Mouse (Mus musculus) inflammation-experienced regulatory T-cells, adult 6 months (primary cell): ENCODE measurements around the gene Rapgef1. TPM values are rescaled to one million over a fixed set of nuclear protein-coding genes. Genes with fewer than 3 reads are reported as not detected.
"Not testable (repeated sequence)": the region's sequence is repeated elsewhere in the genome, so short reads cannot be mapped to it uniquely, and the experiment has no call there.

Experiments
- ATAC-seq: one replicate; pipeline ENCODE4 v1.8.0; 2017
- polyA plus RNA-seq, 3 experiments: library from polyadenylated mRNA; unstranded; fragments of 100-300 nt; shearing (Covaris generic); gene quantifications; one replicate each; pipeline ENCODE4 v1.2.1; 2017

Gene Rapgef1
- polyA plus RNA-seq, 3 experiments from 2014 or later, result 26.4 to 37.9 (median 29.7) TPM

DNA sequence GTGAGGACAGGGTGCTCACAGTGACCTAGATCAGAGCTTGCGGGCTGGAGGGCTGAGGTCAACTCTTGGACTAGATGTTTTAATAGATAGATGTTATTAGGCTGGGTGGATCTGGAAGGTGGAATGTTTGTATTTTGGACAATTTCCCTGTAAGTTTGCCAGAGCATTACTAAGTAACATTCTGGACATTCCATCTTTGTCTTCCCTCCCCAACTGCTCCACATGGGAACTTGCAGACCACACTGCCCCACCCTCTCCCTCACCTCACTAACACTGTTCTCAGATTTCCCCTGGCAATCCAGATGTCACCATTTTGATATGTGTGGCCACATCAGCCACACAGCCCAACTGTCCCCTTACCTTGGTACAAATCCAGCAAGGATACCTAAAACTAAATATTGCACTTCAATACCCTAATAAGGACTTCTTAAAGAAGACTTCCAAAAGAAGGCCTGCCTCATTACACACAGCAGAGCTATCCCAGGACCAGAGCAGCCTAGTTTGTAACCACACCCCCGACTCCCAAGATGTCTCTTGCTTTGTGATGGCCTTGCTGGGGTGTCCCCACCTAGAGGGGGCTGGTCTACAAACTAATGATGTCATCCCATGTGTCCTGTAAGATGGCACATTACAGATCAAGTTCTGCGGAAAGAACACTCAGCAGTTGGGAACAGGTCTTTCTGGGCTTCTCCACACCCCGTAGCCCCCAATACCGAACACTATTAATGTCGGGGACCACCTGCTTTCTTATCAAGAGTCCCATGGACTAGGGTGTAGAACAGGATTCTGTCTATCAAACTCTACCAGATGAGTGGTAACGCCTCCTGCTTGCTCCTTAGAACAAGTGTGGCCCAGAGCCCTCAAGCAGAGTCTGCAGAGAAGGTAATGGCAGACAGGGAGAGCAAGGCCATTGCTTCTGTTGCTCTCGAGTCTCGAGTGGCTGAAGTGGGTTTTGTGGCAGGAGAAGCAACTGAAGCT, 83.9 kb downstream of the Rapgef1 start:
- ATAC-seq, result no peak

DNA sequence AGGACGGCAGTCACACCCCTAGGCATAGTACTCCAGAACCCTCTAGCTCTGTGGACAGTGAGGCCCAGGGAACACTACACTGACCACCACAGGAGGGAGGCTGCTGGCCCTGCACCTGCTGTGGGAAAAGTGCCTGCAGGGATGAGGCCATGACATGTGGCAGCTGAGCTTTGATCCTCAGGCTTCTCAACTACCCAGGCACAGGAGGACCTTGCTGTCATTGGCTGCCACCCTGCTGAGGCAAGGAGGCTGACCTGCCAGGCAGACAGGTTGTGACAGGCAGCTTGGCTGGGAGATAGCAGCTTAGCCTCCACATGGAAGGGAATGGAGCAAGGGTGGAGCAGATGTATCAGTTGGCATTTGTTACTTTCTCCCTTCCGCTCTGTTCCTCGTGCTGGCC, 86.0 kb downstream of the Rapgef1 start:
- no peak for ATAC-seq

DNA sequence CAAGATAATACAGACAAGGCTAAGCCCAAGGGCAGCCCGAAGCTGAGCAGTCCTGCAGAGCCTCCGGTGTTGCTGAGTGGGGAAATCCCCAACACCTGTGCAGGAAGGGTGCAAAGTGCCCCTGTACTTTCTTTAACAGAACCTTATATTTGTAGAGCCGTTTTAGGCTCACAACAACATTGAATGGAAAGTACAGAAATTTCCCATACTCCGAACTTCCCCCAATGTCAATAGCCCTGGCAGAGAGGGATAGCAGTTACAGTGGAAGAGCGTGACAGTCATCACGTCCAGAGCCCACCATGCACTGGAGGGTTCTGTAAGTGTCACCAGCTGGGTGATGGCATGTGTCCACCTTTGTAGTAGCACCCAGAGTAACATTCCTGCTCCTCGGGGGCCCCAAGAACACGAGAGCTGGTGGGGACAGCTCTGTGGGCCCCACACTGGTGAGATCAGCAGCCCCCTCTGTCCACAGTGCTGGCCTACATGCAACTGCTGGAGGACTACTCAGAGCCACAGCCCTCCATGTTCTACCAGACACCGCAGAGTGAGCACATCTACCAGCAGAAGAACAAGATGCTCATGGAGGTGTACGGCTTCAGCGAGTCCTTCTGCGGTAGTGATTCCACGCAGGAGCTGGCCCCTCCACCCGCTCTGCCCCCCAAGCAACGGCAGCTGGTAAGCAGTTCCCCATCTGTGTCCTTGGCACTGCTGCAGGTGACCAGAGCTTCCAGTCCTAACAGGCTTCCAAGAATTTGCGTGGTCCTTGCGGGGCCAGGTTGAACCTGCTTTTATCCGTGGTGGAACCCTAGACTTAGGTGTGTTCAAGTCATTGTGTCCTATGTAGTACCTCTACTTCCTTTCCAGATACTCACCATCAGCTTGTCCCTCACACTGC, 87.5 kb downstream of the Rapgef1 start:
- ATAC-seq, result peak; percentile 73

DNA sequence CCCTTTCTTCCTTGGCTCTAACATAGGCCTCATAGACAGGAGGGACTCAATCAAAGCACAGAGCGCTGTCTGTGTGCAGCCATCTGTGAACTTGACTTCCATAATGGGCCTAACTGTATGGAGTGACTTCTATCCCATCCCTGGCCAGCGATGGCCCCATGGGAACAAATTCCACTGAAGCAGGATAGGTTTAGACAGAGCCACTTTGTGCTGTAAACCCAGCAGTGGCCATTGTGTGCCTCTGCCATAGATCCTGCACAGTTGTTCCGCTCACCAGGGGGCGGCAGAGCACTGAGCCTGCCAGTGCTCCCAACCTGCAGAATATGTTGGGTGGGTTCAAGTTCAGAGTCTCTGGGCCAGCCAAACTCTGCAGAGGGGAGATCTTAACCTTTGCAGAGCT, 88.2 kb downstream of the Rapgef1 start:
- ATAC-seq, result no peak

DNA sequence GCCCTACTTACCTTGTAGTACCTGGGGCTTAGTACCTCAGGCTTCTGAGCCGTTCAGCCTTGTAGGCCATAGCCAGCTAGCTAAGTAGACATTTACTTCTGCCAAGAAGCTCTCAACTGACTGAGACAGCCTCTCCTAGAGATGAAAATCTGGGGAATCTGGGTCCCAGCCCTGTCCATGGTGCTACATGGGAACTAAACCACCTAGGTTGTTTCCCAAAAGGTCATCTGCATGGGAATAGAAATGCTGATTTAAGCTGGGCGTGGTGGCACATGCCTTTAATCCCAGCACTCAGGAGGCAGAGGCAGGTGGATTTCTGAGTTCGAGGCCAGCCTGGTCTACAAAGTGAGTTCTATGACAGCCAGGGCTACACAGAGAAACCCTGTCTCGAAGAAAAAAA, 88.7 kb downstream of the Rapgef1 start:
- not testable (repeated sequence) for ATAC-seq

DNA sequence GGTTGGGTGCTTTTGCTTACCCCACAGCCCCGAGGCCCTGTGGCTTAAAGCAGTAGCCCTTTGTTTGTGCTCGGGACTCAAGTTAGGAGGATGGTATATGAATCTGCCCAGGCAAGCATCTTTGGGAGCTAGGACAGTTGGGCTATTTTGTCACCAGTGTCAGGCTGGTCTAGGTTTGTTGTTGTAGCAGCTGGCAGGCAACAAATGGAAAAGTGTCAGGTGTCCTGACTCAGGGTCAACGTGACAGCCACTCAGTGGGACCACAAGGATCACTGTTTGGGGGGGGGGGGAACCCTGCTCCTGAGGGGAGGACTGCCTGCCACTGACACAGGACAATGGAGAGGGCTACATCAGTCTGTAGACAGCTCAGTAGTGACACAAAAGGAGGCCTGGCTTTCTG, 91.5 kb downstream of the Rapgef1 start:
- no peak for ATAC-seq

DNA sequence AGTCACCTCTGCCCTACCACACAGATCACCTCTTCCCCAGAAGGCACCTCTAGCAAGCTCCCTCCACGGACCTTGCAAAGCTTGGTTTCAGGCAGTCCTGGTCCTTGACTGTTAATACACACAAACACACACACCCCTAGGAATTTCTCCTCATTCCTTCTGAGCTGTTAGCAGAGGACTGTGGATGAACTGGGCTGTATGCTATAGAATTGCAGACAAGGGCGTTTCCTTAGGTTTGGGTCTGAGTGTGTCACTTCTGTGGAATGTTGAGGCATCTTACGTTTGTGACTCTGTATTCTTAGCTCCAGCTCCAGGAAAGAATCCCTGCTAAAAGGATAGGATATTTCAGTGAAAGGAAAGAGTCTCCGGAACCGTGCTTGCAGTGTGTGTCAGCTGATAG, 92.4 kb downstream of the Rapgef1 start:
- ATAC-seq, result no peak

DNA sequence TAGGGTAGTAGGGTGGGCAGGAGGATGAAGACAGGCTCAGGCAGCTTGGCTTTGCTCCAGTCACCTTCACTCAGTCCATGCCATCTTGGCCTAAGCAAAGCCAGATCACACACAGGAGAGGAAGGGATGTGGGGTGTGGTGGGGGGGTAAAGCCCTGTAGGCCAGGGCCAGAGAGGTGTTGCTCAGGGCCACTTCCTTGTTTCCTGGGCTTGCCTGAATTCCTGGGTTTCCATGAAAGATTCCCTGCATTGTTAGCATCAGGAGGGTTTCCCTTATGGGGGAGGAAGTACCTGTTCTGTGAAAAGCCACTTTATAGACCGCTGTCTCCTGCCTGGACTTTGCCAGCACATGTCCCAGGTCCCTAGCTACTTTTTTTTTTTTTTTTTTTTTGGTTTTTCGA, 94.0 kb downstream of the Rapgef1 start:
- no peak for ATAC-seq

DNA sequence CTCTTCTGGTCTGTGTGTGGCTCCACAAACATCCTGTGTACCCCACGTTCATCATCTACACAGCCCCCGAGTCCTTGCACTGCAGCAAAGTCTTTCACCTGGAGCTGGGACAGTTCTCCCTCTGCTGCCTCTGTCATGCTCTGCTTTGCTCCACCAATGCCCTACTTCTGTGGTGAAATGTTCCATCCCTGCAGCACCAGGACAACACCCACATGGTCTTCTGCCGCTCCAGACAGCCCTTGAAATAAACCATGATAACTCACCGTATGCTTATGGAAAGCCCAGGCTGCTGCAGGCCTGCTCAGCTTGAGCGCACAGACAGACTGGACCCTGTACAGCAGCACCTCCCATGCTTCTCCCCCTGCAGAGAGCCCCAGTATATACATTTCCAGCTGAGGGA, 94.6 kb downstream of the Rapgef1 start:
- ATAC-seq, result no peak

DNA sequence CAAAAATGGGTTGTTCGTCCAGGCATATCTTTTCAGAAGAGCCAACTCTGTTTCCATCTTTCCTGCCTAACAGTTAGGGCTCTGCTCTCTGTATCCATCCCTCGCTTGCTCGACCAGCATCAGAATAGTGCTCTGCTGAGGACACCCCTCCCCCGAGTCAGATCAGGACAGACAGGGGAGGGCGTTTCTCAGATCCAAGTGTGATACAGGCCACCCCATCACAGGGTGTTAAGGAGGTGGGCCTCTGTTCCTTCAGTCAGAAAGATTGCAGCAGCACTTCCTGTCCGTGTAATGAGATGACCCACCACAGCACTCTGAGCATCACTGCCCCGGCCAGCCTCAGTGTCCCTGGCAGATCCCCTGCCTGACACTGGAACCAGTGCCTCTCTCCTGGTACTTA, 96.6 kb downstream of the Rapgef1 start:
- no peak for ATAC-seq

DNA sequence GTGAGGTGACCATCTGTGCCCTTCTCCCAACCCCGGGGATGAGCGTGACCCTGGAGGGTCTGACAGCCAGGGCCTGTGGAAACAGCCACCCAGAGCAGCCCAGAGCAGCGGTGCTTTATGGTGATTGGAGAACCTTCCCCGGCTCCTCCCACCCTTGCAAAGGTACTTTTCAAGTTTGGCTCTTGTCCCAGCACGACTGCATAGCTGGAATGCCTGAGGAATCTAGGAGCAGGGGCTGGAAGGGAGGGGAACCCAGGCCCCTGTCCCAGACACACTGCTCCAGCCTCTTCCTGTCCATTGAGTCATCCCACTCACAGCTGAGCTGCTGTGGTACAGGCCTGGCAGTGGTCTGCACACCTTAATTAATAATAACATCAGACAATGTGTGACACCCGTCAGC, 97.2 kb downstream of the Rapgef1 start:
- no peak for ATAC-seq

DNA sequence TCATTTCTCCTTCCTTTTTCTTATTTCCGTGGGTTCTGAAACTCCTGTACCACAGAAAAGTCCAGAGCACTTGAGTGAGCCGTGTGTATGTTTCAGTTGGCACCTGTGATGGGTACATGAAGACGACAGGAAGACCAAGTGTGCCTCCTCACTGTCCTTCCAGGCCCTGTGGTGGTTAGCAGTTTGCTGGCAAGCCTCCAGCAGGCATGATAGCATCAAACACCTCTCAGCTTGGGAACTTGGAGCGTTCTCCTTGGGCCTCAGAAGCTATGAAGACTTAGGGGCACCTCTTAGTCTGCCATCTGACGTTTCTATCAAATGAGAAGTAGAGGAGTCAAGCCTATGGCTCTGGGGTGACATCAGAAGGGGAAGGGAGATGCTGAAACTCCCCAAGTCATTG, 99.1 kb downstream of the Rapgef1 start:
- ATAC-seq, result no peak

DNA sequence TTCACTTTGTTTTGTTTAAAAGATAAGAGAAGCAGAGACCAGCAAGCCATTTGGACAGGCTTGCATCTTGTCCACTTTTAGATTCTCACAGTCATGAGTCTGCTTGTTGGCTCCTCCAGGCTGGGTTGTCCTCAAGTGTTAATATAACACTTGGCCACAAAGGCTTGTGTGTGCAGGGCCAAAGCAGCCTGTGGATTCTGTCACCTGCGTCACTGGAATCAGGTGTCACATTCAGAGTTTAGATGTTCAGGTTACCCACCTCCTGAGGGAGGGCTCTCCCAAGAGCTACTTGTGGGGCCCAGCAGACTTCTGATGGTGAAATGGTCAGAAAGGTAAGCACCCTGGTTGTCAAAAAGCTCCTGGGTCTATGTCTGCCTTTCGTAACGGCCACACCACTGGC, 103.6 kb downstream of the Rapgef1 start:
- no peak for ATAC-seq

DNA sequence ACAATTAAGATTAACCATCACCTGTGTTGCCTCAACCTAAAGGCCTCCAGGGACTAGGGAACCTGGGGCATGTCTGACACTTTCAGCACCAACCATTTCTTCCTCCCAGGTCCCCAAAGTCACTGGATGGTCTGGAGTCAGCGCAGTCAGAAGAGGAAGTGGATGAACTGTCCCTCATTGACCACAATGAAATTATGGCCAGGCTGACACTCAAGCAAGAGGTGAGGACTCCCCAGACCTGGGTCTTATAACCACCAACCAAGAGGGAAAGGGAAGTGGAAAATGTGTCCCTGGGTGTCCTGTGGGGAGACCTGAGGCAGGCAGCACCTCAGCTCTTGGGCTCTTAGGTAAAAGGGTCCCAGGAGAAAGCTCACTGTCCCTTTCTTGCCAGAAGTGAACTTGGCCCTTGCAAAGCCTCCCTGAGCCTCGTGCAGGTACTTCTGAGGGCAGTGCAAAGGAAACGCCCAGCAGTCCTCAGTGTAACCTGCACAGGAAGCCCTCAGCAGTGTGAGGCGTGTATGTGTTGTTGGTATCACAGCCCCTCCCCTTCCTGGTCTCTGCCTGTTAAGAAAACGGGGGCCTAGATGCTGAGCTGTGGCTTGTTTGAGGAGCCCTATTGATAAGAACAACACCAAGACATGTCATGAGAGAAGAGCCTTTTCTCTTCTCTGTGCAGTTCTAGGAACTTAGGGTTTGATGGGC, 105.3 kb downstream of the Rapgef1 start:
- peak; percentile 95 for ATAC-seq

DNA sequence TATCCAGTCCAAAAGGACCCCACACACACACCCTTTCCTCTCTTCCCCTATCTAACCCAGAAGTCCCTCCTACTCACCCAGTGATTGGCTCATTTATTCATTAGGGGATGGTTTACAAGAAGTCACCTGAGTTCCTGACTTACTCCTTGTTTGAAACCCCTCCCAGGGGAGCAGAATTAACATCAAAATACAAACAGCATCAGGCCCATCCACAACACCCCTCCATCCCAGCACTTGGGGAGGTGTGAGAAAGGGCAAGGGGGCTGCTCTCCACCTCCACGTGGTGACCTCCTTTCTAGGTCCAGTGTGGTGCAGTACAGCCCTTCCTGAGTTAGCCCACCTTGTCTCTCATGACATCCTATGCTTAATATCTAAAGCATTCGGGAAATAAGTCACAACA, 110.0 kb downstream of the Rapgef1 start:
- ATAC-seq, result no peak

DNA sequence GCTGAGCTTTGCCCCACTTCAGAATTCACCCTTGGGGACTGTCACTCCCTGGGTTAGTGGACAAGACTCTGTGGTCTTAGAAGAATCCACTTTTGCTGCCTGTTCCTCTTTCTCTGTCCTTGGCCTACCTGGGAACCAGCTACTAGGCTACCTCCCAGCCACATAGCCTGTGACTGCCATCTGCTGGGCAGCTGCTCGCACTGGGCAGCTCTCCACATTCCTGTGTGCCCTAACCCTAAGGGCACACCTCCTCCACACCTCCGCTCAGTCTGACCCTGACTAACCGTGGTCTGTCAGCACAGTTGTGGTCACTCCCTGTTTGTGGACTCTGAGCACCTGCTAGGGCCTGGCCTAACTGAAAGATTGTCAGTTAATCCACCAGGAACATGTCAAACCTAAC, 112.0 kb downstream of the Rapgef1 start:
- ATAC-seq, result no peak

DNA sequence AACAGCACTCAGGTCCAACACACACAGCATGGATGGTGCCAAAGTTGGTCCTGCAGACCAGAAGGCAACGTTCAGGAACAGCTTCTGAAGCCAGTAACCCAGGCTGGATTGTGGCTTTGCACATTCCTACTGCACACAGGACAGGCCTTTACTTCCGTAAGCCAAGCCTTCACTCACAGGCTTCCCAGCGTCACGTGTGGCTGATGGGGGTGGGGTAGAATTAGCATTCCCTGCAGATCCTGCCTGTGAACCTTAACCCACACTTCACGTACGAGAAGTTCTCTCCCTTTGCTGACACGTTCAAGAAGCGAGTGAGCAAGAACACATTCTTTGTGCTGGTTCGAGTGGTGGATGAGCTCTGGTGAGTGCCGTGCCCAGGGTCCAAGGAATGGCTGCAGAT, 113.0 kb downstream of the Rapgef1 start:
- no peak for ATAC-seq

DNA sequence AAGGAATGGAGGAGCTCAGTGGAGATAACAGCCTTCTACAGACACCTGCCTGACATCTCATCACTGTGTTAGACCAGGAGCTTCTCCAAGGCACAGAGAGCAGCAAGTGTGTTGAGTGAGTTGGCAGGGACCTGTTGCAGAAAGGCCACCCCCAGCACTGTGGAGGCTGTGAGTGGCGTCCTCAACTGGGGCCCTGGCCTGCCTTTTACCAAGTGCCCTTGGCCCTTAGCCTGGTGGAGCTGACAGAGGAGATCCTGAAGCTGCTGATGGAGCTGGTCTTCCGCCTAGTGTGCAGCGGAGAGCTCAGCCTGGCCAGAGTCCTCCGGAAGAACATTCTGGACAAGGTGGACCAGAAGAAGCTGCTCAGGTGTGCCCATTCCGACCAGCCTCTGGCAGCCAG, 113.8 kb downstream of the Rapgef1 start:
- ATAC-seq, result no peak

DNA sequence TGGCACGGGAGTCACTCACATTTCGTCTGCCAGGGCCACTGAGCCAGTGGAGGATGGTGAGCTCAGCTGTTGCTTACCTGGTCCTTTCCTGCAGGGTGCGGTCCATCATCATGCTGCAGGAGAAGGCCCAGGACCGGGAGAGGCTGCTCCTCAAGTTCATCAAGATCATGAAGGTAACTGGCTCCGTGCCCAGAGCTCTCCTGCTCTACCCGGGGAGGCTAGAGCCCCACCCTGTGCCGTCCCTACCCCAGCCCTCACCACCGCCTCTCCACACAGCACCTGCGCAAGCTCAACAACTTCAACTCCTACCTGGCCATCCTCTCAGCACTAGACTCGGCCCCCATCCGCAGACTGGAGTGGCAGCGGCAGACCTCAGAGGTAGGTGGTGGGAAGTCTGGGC, 116.2 kb downstream of the Rapgef1 start:
- no peak for ATAC-seq

DNA sequence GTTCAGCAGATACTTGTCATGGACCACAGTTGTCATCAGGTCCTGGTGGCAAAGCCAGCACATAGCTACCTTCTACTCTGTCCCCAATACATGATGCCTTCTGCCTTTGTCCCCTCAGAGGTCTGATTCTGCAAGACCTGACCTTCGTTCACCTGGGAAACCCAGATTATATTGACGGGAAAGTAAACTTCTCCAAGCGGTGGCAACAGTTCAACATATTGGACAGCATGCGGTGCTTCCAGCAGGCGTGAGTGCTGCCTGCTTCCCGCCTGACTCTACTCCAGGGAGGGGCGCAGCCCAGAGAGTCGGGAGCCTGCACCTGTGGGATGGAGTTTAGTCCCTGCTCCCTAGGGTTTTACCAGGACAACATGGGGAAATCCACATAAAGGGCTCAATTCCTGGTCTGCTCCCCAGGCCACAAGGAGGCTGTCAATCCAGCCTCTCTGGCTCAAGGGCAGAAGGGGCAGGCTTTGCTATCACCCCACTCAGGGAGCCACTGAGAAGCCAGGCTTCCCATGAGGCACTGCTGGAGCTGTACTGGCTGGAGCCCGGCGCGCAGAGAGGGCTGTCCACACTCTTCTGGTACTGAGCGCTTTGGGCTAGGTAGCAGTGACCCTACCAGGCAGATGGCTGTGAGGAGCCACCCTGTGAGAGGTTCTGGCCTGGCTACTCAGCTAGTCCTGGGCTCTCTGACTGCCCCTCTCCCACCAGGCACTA, 117.8 kb downstream of the Rapgef1 start:
- no peak for ATAC-seq

DNA sequence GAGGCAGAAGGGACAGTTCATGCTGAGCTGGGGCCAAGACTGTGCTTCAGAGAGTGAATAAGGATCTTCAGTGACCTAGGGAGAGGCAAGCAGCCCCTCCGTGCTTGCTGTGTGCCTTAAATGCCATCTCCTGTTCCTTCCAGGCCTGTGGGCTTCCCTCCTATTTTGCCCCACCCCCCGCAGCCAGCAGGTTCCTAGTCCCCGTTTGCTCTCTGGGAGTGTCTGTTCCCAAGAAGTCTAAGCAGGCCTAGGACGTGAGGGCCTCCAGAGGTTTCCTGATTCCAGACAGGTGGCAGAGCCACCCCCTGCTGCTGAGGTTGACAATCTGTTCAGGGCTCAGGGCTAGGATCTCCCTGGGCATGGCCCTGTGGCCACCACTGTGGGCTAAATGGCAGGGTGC, 119.3 kb downstream of the Rapgef1 start:
- ATAC-seq, result no peak

DNA sequence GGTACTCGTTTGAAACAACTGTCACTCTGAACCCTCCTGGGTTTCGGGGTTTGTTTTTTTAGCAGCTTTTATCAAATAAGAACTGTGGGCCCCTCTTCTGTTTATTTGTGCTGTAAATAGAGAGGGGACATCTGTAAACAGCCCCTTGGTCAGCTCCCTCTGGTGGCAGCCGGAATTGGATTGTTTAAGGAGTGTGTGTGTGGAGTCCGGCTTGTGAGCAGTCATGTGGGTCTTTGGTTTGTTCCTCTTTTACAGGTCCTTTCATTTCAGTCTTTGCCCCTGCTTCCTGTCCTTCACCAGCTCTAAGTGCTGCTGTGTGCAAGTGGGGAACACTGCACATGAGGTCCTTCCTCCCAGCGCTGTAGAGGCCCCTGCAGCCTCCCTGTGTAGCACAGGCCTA, 119.8 kb downstream of the Rapgef1 start:
- no peak for ATAC-seq
